Mouse (Mus musculus) layer of hippocampus, adult 11-12 months (tissue): ENCODE data around the gene Mrpl38.

Experiments
- DNase-seq: peaks from one replicate; pipeline ENCODE4 v3.0.0; 2022; ENCODE audit warnings: low spot score

Mrpl38 gene

DNA sequence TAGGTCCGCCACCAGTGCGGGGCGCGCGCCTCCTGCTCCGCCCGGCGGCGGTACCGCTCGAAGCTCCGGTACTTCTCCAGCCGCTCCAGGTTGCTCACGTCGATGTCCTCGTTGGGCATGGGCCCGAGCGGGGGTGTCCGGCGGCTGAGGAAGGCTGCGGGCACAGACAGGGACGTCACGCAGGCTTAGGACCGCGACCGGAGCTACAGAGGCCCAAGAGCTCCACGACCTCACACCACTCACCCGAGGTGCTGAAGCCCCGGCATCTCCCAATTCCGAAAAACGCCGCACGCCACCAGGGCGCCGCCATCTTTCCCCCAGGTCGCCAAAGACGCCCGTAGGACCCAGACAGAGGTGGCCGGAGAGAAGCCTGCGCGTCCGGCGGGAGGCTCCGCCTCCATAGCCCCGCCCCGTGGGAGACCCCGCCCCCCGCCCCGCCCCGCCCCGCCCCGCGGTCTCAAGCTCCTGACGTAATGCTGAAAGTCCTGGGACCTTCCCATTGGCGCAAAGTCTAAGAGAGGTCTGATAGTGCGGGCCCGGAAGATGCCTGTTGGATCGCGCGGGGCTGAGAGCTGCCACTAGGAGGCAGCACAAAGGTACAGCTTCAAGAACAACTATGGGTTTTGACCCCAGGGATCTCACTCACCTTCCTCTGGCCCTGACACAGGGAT lies at the start of gene Mrpl38:
TSS of gene Mrpl38 (minus strand) at position 401 of the 671 bp plus-strand sequence.
- peak; percentile 91 for DNase-seq

DNA sequence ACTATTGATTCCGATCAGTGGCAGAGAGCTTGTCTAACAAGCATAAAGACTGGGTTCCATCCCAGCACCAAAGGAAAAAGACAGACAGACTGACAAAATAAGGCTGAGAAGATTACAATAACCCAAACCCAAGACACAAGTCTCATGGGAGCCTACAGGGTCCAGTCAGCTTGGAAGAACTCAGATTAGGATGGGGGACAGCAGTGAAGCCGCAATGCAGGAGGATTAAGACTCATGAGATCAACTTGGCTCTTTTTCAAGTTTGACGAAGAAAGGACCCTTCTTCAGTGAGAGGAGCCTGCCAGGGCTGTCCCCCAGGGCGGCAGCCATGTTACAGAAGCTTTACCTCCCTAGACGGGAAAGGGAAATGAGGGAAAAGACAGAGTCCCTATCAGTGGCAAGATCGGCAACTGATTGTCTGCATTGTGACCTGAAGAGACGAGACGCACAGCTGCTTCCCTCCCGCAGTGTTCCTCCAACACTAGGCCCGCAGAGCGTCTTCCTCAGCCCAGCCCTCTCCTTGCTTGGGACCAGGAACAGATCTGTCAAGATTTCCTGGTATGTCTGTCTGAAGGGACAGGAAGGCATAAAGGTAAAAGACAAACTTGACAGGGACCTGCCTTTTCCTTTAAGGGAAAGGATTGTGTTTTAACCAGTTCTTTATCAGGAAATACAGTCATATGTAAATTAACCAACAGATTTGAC lies 48.7 kb upstream of the Mrpl38 start:
- DNase-seq, result no peak

DNA sequence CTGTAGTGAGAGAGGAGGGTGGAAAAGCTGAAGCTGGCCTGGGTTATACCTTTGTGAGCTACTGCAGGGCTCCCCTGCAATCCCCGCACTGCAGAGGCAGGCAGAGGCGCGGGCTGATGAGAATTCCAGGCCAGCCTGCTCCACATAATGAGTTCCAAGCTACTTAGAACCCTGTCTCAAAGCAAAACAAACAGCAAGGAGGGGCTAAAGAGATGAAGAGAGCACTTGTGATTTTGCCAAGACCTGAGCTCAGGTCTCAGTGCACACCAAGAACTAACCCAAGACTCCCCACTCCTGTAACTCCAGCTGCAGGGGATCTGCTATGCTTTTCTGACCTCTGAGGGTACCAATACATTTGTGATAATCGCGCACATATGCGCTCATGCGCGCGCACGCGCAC lies 47.7 kb upstream of the Mrpl38 start:
- no peak for DNase-seq

DNA sequence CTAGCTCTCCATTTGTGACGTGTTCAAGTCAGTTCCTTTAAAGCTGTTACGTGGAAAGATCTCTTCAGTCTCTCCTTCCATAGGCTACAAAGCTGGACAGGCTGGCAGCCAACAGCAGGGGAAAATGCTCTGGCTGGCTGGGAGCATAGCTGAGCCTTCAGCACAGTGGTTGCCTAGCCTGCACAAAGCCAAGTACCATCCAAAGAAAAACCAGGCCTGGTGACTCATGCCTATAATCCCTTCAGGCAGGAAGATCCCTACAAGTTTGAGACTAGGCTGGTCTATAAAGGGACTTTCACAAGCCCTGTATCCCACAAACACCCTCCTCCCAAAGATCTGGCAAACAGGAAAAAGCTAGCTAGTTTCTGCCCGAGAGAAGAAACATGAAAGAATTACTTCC lies 47.2 kb upstream of the Mrpl38 start:
- no peak for DNase-seq

DNA sequence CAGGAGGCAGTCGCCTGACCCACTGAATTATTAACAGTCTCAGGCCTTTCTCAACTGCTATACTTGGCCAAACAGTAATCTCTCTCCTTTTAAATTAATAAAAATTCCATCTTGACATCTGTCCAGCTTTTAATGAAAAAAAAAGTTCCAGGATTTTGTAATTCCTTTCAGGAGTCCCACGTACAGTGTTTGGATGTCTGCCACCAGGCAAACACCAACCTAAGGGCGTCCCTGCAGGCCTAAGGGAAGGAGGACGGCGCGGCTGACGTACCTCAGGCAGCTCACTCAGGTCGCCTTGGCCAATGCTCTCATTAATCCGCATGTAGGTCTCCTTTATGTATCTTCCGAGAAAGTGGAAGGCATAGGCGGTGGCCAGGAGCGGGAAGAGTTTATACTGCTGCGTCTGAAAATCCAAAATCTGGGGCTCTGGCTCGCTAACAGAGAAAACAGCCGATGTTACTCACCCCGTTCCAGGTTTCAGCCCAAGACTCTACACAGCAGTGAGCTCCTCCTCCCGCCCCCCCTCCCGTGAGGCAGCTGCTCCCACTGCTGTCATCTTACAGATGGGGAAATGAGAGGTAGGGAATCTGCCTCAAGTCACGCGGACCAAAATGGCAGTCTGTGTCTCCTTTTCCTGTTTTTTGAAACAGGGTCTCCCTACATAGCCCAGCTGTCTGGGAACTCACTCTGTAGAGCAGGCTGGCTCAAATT lies 39.9 kb upstream of the Mrpl38 start:
- DNase-seq, result no peak

DNA sequence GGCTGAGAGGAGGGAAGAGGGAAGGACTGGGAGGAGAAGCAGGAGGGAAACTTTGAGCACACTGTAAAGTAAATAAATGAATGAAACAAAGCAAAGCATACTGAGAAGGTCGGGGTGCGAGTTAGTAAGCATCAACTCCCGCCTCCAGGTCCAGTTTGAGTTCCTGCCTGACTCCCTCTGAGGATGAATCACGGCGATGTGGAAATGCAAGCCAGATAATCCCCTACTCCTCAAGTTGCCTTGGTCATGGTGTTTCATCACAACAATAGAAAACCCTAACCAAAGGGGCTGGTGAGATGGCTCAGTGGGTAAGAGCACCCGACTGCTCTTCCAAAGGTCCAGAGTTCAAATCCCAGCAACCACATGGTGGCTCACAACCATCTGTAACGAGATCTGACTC lies 37.3 kb upstream of the Mrpl38 start:
- no peak for DNase-seq

DNA sequence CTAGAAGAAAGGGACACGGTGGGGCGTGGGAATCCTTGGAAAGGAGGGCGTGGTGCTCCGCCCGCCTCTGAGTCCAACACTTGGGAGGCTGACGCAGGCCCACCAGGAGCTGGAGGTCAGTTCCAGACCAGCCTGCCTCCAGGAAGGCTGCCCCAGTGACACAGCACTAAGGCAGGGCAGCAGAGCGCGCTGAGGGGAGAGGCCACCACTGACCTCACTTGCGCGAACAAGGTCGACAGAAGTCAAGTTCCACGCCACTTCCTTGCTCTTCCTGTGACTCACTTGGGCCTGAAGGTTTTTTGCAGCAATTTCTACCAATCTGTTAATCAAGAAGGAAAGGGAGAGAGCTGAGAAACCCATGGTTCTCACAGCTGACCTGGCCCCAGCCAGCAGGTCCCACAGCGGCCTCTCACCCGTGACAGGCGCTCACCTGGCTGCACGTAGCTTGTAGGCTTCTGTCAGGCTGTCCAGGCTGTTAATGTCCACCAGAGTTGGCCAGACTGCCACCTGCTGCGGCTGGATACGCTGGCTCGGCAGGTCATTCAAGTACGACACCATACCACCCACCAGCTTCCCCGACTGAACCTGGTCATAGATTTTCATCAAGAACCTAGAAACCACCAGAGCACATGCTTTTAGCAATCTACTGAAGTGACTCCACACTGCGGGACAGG lies 36.2 kb upstream of the Mrpl38 start:
- no peak for DNase-seq

DNA sequence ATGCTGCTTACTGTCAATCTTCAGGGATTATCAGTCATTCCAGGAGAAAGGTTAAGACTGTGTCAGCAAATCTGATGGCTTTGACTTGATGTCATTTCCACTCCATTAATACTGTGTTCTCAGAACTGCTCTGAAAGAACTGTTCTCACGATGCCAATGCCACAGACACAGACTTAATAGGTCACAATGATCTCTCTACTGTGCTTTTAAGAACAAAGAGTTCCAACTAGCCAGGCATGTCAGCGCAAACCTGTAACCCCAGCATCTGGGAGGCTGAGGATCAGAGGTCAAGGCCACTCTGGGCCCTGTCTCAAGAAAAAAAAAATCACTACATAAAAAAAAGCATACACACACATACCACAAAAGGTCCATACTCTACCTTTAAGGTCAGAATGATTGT lies 33.3 kb upstream of the Mrpl38 start:
- no peak for DNase-seq

DNA sequence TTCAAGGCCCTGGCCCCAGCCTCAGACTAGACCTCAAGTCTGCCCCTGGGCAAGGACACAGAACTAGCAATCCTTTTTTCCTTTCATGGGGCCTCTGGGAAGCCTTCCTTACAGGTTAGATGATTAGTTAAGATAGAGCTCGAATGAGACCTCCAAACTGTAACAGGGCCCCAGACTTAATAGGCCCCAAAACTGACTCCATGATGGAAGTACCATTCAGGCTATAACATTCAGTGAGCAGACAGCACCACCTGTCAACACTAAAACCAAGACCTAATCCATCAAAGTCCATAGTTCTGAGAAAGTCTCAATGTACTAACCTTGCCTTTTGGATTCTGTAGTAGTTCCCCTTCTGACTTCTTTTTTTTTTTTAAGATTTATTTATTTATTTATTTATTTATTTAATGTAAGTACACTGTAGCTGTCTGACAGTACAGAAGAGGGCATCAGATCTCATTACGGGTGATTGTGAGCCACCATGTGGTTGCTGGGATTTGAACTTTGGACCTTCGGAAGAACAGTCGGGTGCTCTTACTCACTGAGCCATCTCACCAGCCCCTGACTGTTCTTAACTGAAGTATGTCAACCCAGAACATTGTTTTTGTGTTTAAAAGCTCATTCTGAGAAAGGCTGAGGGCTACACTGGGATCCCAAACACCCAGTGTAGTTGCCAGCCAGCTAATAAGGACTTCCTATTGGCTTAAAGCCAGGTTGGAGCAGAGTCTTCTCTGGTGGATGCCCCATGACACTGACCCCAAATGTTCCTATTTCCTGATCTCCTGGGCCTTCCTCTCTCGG lies 31.5 kb upstream of the Mrpl38 start:
- DNase-seq, result no peak

DNA sequence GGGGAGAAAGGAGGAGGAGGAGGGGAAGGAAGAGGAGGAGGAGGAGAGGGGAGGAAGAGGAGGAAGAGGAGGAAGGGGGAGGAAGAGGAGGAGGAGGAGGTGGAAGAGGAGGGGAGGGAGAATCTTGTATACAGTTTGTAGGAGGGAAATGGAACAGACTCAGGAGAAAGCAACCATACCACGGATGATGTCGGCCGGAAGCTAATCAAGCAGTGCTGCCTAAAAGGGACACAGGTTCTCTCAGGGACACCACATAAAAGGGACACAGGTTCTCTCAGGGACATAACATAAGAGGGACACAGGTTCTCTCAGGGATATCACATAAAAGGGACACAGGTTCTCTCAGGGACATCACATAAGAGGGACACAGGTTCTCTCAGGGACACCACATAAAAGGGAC lies 30.5 kb upstream of the Mrpl38 start:
- DNase-seq, result no peak

DNA sequence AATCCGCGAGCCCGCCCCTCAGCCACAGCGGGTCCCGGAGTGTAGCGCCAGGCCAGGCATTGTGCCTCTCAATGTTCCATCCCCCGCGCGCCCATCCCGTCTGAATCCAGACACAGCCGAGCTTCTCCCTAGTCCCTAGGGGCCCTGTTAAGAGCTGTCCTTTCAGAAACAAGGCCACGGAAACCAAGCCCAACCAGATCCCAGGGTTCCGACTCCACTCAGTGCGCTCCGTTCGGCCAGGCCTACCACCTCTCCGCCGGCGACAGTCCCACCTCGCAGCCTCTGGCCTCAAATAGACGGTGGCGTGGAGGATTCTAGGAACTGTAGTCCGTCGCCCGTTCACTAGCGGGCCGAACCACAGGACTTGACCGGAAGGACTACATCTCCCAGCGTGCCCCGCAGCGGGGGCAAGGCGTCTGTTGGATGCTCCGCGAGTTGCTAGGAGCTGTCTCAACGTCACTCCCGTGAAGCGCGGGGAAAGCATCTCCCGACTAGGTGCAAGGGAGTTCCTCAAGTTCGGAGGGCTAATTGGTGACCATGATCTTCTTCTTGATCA lies 29.3 kb upstream of the Mrpl38 start, which contains the start of gene Fbf1:
TSS of gene Fbf1 (minus strand) at position 283 of the 556 bp plus-strand sequence.
- peak; percentile 96 for DNase-seq

DNA sequence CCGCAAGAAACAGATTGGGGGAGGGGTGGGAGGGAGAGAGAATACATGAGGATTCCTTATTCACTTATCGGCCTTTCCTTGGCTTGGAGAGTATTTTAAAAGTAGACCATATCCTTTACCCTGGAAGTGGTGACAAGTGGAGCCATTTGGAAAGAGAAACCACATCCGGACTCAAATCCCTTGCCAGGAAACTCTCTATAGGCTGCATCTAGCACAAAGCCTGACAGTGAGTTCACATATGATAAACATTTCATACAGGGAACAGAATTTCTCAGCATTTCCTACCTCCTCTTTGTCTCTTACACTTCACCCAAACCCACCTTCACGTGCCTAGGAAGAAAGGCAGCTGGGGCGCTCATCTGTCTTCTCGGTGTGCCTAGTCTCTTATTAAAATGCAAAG lies 28.6 kb upstream of the Mrpl38 start:
- no peak for DNase-seq

DNA sequence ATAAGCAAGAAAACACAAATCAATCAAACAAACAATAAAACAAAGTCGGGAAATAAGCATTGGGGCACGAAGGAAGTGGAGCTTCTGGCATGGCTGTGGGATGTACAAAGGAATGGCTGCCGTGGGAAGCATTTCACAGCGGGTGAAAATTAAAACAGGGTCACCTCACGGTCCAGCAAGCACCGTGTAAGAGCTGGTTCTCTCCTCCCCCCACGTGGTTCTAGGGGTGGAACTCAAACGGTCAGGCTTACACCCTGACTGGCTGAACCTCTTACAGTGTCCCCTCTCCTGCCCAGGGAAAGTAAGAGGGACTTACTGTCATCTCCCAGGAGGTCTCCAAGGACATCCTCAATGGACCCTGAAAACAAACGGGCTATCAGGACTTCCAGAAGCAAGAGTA lies 24.3 kb upstream of the Mrpl38 start:
- no peak for DNase-seq

DNA sequence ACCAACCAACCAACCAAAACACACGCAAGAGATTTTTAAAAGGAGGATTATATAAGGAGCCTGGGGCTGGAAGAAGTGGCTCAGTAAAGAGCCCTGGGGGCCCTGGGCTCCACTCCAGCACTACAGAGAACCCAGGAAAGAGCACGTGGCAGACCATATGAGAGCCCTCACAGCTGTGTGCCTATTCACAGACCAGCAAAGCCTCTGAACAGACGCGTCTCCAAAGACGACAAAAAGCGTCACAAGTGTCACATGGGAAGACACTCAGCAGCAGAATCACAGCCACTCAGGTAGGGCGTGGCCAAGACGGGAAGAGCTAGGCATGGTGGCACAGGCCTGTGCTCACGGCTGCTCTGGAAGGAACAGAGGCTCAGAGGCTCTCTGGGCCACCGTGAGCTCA lies 23.5 kb upstream of the Mrpl38 start:
- peak; percentile 61 for DNase-seq

DNA sequence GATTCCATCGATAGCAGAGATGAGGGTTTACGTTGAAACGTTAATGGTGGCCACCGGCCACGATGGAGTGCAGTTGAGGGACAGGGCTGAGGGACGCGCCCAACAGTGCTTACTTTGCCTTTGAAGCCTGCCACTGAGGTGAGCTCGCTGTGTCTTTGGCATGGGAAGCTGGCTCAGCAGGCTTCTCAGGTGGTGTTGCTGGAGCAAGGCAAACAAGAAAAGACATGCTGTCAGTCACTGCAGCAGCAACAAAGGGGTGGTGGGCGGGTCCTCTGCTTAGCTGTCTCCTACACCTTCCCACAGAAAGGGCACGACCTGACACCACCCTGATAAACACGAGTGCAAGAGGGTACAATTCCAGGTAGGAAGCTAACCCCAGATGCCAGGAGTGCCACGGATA lies 22.6 kb upstream of the Mrpl38 start:
- DNase-seq, result no peak

DNA sequence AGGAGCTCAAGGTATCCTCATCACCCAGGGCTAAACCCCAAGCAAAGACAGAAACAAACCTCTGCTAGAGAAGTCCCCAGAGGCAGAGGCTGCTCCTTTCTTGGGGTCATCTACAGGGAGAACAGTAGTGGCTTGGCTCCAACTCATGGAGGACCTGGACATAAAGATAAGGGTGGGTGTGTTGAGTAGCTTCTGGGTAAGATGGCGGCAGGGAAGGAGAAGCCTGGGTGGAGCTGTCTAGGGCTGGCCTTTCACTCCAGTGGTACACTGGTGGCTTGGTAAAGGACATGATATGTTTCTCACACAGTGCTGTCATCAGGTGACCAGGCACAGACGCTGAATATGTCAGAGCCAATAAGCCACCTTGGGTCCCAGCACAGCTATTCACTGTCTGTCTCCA lies 12.3 kb upstream of the Mrpl38 start:
- DNase-seq, result no peak

DNA sequence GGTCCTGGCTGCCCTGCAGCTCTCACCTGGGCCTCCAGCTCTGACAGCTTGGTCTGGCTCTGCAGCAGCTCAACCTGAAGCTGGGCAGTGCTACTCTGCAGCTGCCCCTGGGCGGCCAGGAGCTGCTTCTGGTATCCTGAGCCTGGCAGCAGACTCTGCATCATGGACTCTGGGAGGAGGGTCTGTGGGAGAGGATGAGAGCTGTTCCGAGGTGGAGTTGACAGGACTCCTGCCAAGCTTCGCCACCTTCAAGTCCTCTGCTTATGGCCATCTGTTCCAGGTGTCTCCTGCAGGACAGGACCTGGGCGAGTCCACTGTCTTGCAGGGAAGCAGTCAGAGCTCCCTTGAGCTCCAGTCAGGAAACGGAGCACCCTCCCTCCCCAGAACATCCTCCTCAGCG lies 10.7 kb upstream of the Mrpl38 start:
- DNase-seq, result no peak

DNA sequence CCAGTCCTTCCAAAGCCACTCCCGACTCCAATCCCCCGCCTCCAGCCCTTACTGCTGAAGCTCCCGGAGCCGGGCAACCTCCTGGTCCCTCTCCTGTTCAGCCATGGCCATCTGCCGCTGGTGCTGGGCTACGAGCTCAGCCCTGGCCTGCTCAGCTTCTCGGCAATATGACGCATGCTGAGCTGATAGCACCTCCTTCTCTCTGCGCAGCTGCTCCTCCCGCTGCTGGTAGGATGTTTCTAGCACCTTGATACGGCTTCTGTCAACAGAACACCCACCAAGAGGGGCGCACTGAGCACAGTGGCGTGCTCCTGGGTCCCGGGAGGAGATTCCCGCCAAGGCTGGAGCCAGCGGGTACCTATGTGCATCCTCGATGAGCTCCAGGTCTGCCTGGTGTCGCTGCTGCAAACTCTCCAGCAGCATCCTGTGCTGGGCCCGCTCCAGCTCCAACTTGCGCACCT lies 10.1 kb upstream of the Mrpl38 start:
- peak; percentile 52 for DNase-seq

DNA sequence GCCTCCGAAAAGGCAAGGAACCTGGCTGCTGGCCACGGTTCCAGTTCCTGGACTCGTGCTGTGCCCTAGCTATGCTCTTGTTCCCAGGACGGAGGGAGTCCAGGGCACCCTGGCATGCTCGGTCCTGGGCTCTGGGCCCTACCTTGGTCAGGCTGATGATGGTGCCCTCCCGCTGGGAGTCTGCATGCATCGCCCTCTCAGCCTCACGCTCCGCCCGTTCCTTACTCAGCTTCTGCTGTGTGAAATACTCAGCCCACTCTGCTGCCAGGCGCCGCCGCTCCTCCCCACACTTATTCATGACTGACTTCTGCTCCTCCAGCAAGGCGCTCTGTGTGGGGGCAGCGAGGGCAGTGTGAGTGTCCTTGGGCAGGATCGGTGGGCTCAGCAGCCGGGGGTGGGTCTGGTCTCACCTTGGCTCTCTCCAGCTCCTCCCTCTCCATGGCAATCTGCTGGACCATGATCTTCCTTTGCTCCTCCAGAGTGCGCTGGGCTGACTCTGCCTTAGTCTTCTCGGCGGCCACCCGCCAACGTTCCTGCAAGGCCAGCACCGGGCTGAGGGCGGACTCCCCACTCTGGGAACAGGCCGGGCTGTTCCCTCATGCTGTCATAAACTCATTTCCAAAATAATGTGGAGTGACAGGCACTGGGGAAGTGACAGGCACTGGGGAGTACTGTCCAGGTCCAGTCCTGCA lies 7.8 kb upstream of the Mrpl38 start:
- DNase-seq, result peak; percentile 57

DNA sequence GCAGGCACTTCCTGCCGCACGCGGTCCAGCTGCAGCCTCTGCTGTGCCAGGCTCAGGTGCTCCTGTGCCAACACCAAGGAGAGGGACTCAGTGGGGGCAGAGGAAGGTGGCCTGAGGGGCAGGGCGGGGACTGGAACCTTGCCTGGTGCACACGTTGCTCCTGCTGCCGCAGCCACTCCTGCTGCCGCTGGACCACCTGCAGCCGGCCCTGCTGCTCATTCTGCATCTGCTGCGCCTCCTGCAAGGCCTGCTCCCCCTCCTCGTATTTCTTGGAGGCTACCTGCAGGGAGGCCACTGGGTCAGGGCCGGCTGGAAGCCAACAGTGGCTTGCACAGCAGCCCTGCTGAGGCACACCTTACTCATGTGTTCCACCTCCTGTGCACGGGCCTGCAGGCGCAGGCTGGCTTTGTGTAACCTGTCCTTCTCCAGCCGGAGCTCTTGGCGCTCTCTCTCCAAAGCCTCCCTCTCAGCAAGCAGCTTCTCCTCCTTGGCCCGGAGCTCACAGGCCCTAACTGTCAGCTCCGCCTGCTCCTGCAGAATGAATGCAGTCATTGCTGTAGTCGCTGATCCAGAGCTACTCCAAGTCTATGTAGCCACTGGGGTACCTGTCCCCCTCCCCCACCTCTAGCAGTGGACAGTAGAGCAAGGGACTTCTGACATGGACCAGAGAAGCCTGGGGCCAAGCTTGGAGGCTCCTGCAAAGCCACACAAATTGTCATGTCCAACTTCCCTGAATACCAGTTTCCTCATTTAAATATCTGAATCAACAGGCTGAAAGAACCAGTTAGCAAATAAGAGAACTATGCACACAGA lies 7.0 kb upstream of the Mrpl38 start:
- DNase-seq, result no peak
